Mouse (Mus musculus) E14TG2a.4 (cell line): ENCODE measurements around the gene Rnd3.

Experiments
- CTCF ChIP-seq: conservative IDR thresholded peaks from 2 replicates; pipeline ENCODE4 v1.5.1; 2014; ENCODE audit warnings: low read length
- NANOG ChIP-seq: IDR thresholded peaks from 2 replicates; pipeline ENCODE4 v1.6.1; 2014; ENCODE audit warnings: borderline replicate concordance, low read length, mixed read lengths
- POU5F1 ChIP-seq: IDR thresholded peaks from 2 replicates; pipeline ENCODE4 v1.6.1; 2014; ENCODE audit warnings: low read length, borderline replicate concordance

- no peak for TF ChIP-seq CTCF
- TF ChIP-seq NANOG: no peak
- no peak for TF ChIP-seq POU5F1
Measured at GRCm38 (mm10) chr2:51099987-51100386, 48.9 kb downstream of the Rnd3 start.
